Mouse (Mus musculus): Measurements from ENCODE around the gene Gm19684. TPM values are rescaled to one million over a fixed set of nuclear protein-coding genes. Genes with fewer than 3 reads are reported as not detected.
A peak's percentile ranks its signal among the peaks of the same experiment; 100 is the strongest.
"Not testable (repeated sequence)": the region's sequence is repeated elsewhere in the genome, so short reads cannot be mapped to it uniquely, and the experiment has no call there.

Gene Gm19684
- not detected in 2 replicates for polyA plus RNA-seq (2014; fragmentation: Nextera tagmentation; extraction: Ambion mirVana)

DNA sequence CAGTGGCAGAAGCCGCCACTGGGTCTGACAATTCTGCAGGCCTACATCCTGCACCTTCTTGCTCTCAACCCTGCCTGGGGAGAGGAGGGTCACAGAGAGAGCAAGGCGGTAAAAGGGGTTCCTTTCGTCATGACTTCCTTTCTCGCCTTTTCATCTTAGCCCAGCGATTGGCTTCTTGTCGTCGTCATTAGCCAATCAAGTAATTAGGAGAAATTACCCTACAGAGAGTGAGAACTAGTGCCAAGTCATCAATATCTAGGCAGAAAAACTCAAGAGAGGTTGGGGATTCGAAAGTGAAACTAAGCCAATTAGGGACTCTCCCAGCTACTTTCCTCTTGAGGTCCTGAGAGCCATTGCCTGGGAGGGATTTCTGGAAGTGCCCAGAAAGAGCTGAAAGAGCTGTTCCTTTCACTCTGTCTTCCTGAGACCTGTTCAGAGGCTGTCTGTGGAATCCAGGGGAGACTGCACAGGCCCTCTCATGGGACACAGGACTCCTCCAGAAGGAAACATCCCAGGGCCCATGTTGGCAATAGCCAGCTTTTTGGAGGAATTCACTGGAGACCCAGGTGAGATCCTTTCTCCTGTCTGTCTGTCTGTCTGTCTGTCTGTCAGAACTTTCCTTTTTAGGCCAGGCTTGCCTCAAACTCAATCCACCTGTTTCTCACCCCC, at the start of gene Gm19684:
Gene Gm19684, plus strand, starts transcription at position 327 of the 669 bp plus-strand sequence.
- not testable (repeated sequence) for ATAC-seq (ENCODE audit: low FRiP score); H3K4me1 ChIP-seq (ENCODE audit: control insufficient read depth, insufficient read depth, low read length); H3K4me2 ChIP-seq; H3K9ac ChIP-seq (ENCODE audit: low read length); DNase-seq (ENCODE audit: low spot score, missing footprints); H3K9me3 ChIP-seq (ENCODE audit: control insufficient read depth, low read length); H3K36me3 ChIP-seq (ENCODE audit: control insufficient read depth, insufficient read depth, low read length); H3K27ac ChIP-seq (ENCODE audit: low read depth, low read length); H3K4me3 ChIP-seq (ENCODE audit: low read depth, low read length); H3K27me3 ChIP-seq (ENCODE audit: control insufficient read depth, insufficient read depth, low read length)
- 6% methylated on average over 8 of the region's 8 CpGs for WGBS

DNA sequence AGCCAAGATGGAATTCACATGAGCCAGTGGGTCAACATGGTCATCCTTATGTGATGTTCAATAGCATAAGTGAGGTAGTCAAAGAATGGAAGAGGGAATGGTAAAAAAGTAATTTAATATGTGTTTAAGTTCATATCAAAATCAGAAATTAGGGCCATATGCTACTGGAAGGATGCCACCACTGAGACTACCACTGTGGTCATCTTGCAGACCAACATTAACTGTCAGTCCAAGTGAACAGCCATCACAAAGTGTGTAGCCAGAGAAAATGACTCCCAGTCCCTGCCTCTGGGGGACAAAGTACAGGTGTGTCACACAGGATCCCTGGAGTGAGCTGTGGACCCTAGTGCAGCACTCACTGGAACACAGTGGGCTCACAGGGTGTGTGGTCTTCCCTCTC, 39.6 kb upstream of the Gm19684 start:
- peak; percentile 66 for DNase-seq (ENCODE audit: low spot score, missing footprints)
- H3K9ac ChIP-seq (ENCODE audit: low read length); H3K27ac ChIP-seq (ENCODE audit: low read depth, low read length); ATAC-seq (ENCODE audit: low FRiP score); H3K9me3 ChIP-seq (ENCODE audit: control insufficient read depth, low read length); H3K36me3 ChIP-seq (ENCODE audit: control insufficient read depth, insufficient read depth, low read length); H3K27me3 ChIP-seq (ENCODE audit: control insufficient read depth, insufficient read depth, low read length); H3K4me1 ChIP-seq (ENCODE audit: control insufficient read depth, insufficient read depth, low read length); H3K4me3 ChIP-seq (ENCODE audit: low read depth, low read length); H3K4me2 ChIP-seq: not testable (repeated sequence)

DNA sequence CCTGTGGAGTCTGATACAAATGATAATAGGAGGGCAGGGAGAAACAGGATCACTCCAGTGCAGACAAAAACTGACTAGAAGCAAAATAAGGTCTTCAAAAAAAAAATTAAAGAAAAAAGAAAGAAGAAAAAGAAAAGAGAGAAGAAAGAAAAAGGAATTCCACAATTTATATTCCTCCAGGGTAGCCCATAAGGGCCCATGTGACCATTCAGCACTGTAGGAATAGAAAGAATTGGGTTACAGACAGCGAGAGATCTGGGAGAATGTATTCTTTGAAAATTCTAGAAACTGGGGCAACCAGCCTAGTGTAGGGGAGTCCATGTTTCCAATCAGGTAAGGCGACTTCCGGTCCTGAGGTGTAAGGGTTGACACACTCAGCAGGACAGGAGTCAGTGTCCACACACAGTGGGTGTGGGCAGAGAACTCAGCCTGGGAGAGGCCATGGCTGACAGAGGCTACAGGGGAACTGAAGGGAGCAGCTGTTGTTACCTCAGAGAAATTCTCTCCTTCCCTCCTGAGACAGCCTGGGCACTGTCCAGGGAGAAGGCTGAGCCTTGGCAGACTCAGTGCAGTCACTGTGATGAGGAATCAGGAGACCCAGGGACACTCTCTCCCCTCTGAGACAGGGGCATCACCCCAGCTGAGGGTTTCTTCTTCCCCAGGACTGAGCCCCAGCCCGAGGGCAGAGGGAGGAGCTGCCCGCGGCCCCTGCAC, 38.8 kb upstream of the Gm19684 start:
- ATAC-seq (ENCODE audit: low FRiP score); H3K27ac ChIP-seq (ENCODE audit: low read depth, low read length); H3K4me1 ChIP-seq (ENCODE audit: control insufficient read depth, insufficient read depth, low read length); H3K9ac ChIP-seq (ENCODE audit: low read length); H3K27me3 ChIP-seq (ENCODE audit: control insufficient read depth, insufficient read depth, low read length); H3K36me3 ChIP-seq (ENCODE audit: control insufficient read depth, insufficient read depth, low read length); H3K9me3 ChIP-seq (ENCODE audit: control insufficient read depth, low read length): not testable (repeated sequence)
- 42% methylated on average over 5 of the region's 6 CpGs for WGBS
- Histone ChIP-seq H3K4me2 (peak overlapping the region; percentile 97), H3K4me3 (ENCODE audit: low read depth, low read length) (peak overlapping the region; percentile 54)
- peak; percentile 81 for DNase-seq (ENCODE audit: low spot score, missing footprints)

DNA sequence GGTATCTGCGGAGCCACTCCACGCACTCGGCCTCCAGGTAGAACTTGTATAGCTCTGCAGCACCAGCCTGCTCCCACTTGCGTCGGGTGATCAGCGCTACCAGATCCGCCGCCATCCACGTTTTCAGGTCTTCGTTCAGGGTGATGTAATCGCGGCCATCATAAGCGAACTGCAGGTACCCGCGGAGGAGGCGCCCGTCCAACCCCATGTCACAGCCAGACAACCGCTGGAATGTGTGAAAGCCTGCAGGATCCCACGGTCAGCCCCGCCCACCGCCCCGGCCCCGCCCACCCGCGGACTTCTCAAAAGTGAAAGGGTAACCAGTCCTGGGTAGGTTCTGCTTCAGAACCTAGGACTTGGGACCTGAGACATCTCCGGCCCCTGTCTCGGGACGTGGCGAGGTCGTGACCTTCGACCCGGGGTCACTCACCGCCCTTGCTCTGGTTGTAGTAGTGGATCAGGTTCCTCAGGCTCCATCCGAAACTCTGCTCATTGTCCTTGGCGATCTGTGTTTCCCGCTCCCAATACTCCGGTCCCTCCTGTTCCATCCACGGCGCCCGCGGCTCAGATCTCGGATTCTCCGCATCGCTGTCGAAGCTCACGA, 38.1 kb upstream of the Gm19684 start:
- Histone ChIP-seq H3K36me3 (ENCODE audit: control insufficient read depth, insufficient read depth, low read length) (no peaks in the 10 kb centered on the region), H3K4me1 (ENCODE audit: control insufficient read depth, insufficient read depth, low read length) (peaks cover 6% of the 10 kb centered on the region; the same call in 1 of the 2 replicates), H3K27ac (ENCODE audit: low read depth, low read length) (no peak overlapping the region), H3K9me3 (ENCODE audit: control insufficient read depth, low read length) (no peaks in the 10 kb centered on the region), H3K9ac (ENCODE audit: low read length) (peak overlapping the region; percentile 76), H3K4me2 (peak overlapping the region; percentile 97), H3K4me3 (ENCODE audit: low read depth, low read length) (peak overlapping the region; percentile 54), H3K27me3 (ENCODE audit: control insufficient read depth, insufficient read depth, low read length) (no peaks in the 10 kb centered on the region; the same call in 1 of the 2 replicates)
- under 1% methylated on average over 46 of the region's 46 CpGs for WGBS
- DNase-seq (ENCODE audit: low spot score, missing footprints) (peak; percentile 97), ATAC-seq (ENCODE audit: low FRiP score) (peak; percentile 84)

DNA sequence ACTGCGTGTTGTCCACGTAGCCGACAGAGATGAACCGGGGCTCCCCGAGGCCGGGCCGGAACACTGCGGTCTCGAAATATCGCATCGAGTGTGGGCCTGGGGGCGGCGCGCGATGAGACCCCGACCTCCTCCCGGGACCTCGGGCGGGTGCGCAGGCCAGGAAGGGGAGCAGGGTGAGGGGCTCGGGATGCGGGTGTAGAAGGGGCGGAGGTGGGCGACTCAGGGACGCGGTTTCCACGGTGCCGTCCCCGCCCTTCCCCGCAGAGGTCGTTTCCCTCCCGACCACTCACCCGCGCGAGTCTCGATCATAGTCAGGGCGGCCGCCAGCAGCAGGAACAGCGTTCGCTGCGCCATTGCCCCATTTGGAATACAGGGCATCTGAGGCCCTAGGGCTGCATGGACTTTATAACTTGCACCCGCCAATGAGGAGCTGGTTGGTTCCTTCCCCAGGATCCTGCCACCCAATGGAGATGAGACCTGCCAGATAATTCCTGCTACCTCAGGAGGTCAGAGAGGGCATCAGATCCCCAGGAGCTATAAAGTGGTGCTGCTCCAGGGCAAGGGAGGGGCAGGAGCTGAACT, 37.5 kb upstream of the Gm19684 start:
- Histone ChIP-seq H3K9ac (ENCODE audit: low read length) (peak overlapping the region; percentile 76), H3K9me3 (ENCODE audit: control insufficient read depth, low read length) (no peaks in the 10 kb centered on the region), H3K4me1 (ENCODE audit: control insufficient read depth, insufficient read depth, low read length) (peaks cover 6% of the 10 kb centered on the region; the same call in 1 of the 2 replicates), H3K27ac (ENCODE audit: low read depth, low read length) (no peak overlapping the region), H3K36me3 (ENCODE audit: control insufficient read depth, insufficient read depth, low read length) (no peaks in the 10 kb centered on the region), H3K4me2 (peak overlapping the region; percentile 97), H3K4me3 (ENCODE audit: low read depth, low read length) (peak overlapping the region; percentile 54), H3K27me3 (ENCODE audit: control insufficient read depth, insufficient read depth, low read length) (no peaks in the 10 kb centered on the region; the same call in 1 of the 2 replicates)
- WGBS: under 1% methylated on average over 42 of the region's 42 CpGs
- DNase-seq (ENCODE audit: low spot score, missing footprints) (no peak), ATAC-seq (ENCODE audit: low FRiP score) (peak; percentile 62)

DNA sequence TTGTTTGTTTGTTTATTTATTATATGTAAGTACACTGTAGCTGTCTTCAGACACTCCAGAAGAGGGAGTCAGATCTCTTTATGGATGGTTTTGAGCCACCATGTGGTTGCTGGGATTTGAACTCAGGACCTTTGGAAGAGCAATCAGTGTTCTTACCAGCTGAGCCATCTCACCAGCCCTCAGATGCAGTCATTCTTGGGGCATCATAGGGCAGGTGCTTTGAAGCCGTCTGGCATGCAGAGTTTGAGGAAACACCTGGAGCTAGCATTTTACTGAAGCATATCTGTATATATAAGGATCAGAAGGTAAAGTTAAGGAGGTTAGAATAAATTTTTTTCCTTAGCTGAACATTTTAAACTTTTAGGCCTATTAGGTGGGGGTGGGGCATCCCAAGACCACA, 35.5 kb upstream of the Gm19684 start:
- H3K36me3 ChIP-seq (ENCODE audit: control insufficient read depth, insufficient read depth, low read length); ATAC-seq (ENCODE audit: low FRiP score); H3K9ac ChIP-seq (ENCODE audit: low read length); DNase-seq (ENCODE audit: low spot score, missing footprints); H3K27ac ChIP-seq (ENCODE audit: low read depth, low read length); H3K4me2 ChIP-seq; H3K4me1 ChIP-seq (ENCODE audit: control insufficient read depth, insufficient read depth, low read length); H3K4me3 ChIP-seq (ENCODE audit: low read depth, low read length); H3K27me3 ChIP-seq (ENCODE audit: control insufficient read depth, insufficient read depth, low read length); H3K9me3 ChIP-seq (ENCODE audit: control insufficient read depth, low read length): not testable (repeated sequence)
- 88% methylated on average over 1 of the region's 1 CpGs for whole genome bisulfite sequencing

DNA sequence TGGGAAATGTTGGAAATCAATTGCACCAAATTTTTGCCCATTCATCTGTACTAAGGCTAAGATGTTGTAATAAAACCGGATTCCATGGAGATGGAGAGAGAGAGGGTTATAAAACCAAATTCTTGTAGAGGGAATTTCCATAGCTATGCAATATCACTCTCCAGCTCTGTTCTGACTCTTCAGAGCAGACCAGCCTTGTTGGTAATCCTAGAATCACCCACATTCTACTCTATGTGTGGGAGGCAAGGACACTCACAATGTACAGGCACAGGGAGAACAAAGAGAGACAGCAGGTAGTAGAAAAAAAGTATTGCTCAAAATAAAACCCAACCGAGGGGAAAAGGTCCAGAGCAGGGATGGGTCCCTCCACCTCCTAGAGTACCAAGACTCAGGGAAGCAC, 29.5 kb upstream of the Gm19684 start:
- not testable (repeated sequence) for H3K9ac ChIP-seq (ENCODE audit: low read length); DNase-seq (ENCODE audit: low spot score, missing footprints); H3K36me3 ChIP-seq (ENCODE audit: control insufficient read depth, insufficient read depth, low read length); H3K4me2 ChIP-seq; ATAC-seq (ENCODE audit: low FRiP score); H3K9me3 ChIP-seq (ENCODE audit: control insufficient read depth, low read length); H3K4me3 ChIP-seq (ENCODE audit: low read depth, low read length); H3K27me3 ChIP-seq (ENCODE audit: control insufficient read depth, insufficient read depth, low read length); H3K4me1 ChIP-seq (ENCODE audit: control insufficient read depth, insufficient read depth, low read length); H3K27ac ChIP-seq (ENCODE audit: low read depth, low read length)
- WGBS: no CpG with 5 or more reads among the region's 2 CpGs

DNA sequence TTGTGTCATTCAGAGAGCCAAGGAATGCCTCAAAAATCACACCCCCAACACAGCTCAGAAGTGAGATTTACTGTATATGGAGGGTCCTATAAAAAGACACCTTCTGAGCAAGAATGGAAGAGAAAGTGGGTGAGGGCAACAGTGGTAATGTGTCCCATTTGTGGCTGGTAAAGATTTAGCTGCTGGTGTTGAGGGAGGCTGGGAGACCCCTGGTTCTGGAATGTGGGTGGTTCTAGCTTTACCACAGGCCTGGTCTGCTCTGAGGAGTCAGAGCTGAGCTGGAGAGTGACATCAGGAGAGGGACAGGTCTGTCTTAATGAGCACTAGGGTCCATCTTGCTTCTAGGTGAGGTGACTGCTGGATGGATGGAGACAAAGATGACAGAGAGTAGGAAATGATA, 29.0 kb upstream of the Gm19684 start:
- not testable (repeated sequence) for ATAC-seq (ENCODE audit: low FRiP score); H3K4me3 ChIP-seq (ENCODE audit: low read depth, low read length)

DNA sequence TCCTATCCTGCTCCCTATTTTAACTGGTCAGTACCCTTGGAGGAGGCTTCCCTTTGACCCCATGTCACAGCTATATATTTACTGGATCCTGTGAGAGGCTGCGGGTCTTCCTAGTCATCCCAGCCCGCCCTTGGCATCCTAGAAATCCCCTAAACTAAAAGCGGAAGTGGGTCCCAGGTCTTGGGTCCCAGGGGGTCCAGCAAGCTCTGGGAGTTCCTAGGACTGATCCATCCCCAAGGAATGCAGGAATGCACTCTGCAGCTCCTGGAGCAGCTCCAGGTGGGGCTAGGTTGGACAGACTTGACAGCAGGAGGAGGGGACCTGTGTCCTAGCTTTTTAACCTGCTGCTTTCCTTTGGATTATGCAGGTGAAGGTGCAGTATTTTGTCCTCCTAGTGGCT, 27.5 kb upstream of the Gm19684 start:
- WGBS: 11% methylated on average over 3 of the region's 3 CpGs
- DNase-seq (ENCODE audit: low spot score, missing footprints) (no peak), ATAC-seq (ENCODE audit: low FRiP score) (no peak)
- no peaks in the 10 kb centered on the region for H3K9me3 ChIP-seq (ENCODE audit: control insufficient read depth, low read length)
- no peak overlapping the region for H3K27ac ChIP-seq (ENCODE audit: low read depth, low read length)
- no peaks in the 10 kb centered on the region for H3K27me3 ChIP-seq (ENCODE audit: control insufficient read depth, insufficient read depth, low read length)
- H3K9ac ChIP-seq (ENCODE audit: low read length): no peak overlapping the region
- no peaks in the 10 kb centered on the region for H3K36me3 ChIP-seq (ENCODE audit: control insufficient read depth, insufficient read depth, low read length)
- no peaks in the 10 kb centered on the region for H3K4me1 ChIP-seq (ENCODE audit: control insufficient read depth, insufficient read depth, low read length)
- H3K4me2 ChIP-seq: no peak overlapping the region
- no peak overlapping the region for H3K4me3 ChIP-seq (ENCODE audit: low read depth, low read length)

More for the DNA sequence above, 29.0 kb upstream of the Gm19684 start:
- not testable (repeated sequence) for H3K36me3 ChIP-seq (ENCODE audit: control insufficient read depth, insufficient read depth, low read length); DNase-seq (ENCODE audit: low spot score, missing footprints); H3K27ac ChIP-seq (ENCODE audit: low read depth, low read length); H3K27me3 ChIP-seq (ENCODE audit: control insufficient read depth, insufficient read depth, low read length); H3K4me2 ChIP-seq; H3K9me3 ChIP-seq (ENCODE audit: control insufficient read depth, low read length); H3K4me1 ChIP-seq (ENCODE audit: control insufficient read depth, insufficient read depth, low read length); H3K9ac ChIP-seq (ENCODE audit: low read length)
